Mouse (Mus musculus) bone marrow macrophage, adult 2 months (primary cell): ENCODE results near the gene Patj. TPM values are rescaled to one million over a fixed set of nuclear protein-coding genes. Genes with fewer than 3 reads are reported as not detected.

Experiments used
- H3K27ac ChIP-seq: 2 replicates; pipeline ENCODE4 v1.5.1; 2012; ENCODE audit warnings: low read depth, low read length; ENCODE audit not compliant: insufficient read depth
- H3K4me1 ChIP-seq: 2 replicates; pipeline ENCODE4 v1.6.1; 2012; ENCODE audit warnings: low read length; ENCODE audit not compliant: control insufficient read depth, insufficient read depth
- H3K4me3 ChIP-seq: 2 replicates; pipeline ENCODE4 v1.5.1; 2012; ENCODE audit warnings: mild to moderate bottlenecking, low read length, moderate library complexity; ENCODE audit not compliant: insufficient read depth
- CTCF ChIP-seq: IDR thresholded peaks from 2 replicates; pipeline ENCODE4 v1.5.1; 2012; ENCODE audit warnings: low read depth, mild to moderate bottlenecking, low read length, moderate library complexity
- POLR2A ChIP-seq: IDR thresholded peaks from 2 replicates; pipeline ENCODE4 v1.6.1; 2012; ENCODE audit warnings: mild to moderate bottlenecking, low read depth, low read length, borderline replicate concordance
- polyA plus RNA-seq: library from polyadenylated mRNA; stranded (reverse); fragments of >200 nt; gene quantifications from 2 replicates; pipeline ENCODE4 v1.2.4, GENCODE M21; 2012; ENCODE audit not compliant: missing spikeins, insufficient read depth, insufficient read length

Gene Patj
- polyA plus RNA-seq, 1 experiment: 0.38 TPM

DNA sequence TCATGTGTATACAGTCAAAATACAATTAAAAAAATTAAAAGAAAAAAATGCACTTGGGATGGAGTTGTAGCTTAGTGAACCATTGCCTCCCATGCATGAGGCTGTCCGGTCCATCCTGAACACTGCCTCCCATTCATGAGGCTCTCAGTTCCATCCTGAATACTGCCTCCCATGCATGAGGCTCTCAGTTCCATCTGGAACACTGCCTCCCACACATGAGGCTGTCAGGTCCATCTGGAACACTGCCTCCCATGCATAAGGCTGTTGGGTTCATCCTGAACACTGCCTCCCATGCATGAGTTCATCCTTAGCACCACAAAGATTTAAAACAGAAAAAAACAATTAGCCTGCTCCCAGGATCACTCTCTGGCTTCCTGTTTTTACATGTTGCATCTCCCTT, 198.4 kb downstream of the Patj start:
- Histone ChIP-seq H3K27ac (no peak overlapping the region), H3K4me3 (no peak overlapping the region), H3K4me1 (no peaks in the 10 kb centered on the region)
- TF ChIP-seq CTCF: no peak
- no peak for TF ChIP-seq POLR2A

DNA sequence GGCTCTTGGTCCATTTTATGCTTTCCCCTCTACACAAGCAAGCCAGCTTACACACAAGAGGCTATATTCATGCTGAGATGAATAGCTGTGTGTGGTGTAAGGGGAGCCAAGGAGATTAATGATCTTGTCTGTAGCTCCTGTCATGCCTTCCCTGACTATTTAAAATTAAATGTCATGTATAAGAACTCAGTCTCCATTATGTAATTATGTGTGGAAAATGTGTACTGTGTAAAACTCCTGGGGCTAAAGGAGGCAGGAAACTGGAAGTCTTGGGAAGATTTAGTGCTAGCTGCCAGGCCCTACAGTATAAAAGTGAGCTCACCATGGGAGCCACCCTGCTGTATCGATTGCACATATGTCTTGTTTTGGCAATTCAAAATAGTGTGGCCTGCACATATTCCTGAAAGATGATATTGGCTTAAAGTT, 203.0 kb downstream of the Patj start:
- Histone ChIP-seq H3K4me1 (no peaks in the 10 kb centered on the region), H3K4me3 (no peak overlapping the region), H3K27ac (no peak overlapping the region)
- TF ChIP-seq POLR2A: no peak
- TF ChIP-seq CTCF: no peak

DNA sequence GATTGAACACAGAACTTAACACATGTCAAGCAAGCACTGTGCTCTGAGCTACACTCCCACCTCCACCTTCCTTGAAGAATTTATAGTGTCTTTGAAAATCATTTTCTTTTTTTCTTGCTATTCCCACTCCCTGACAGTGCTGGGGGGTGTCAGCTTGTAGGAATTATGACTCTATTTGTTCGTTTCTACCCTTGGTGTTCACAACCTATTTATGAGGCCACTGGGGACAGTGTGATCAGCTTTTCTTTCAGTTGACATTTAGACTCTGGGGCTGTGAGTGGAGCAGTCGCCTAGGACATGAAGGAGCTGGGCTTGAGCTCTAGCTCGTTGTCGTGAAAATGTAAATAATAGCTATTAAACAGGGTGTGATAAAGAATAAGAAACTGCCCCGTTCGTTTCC, 203.8 kb downstream of the Patj start:
- Histone ChIP-seq H3K27ac (no peak overlapping the region), H3K4me1 (no peaks in the 10 kb centered on the region), H3K4me3 (no peak overlapping the region)
- TF ChIP-seq CTCF: no peak
- TF ChIP-seq POLR2A: no peak

DNA sequence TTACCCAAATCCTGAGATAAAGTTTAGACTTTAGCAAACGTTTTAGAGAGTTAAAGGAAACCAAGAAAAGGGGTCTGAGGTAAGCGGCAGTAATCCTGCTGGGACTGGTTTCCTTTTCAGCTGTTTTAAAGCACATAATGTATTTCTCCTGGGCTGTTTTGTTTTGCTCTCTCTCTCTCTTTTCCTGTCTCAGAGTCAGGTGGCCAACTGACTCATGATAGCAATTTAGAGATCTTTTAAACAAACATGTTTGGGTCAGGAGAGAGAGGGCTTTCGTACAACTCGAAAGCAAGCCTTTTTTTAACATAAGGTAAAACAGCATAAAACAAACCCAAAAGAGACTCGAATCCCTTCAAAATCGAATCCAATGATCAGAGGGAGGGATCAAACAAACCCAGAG, 207.5 kb downstream of the Patj start:
- Histone ChIP-seq H3K4me3 (no peak overlapping the region), H3K27ac (no peak overlapping the region), H3K4me1 (no peaks in the 10 kb centered on the region)
- TF ChIP-seq CTCF: no peak
- no peak for TF ChIP-seq POLR2A

DNA sequence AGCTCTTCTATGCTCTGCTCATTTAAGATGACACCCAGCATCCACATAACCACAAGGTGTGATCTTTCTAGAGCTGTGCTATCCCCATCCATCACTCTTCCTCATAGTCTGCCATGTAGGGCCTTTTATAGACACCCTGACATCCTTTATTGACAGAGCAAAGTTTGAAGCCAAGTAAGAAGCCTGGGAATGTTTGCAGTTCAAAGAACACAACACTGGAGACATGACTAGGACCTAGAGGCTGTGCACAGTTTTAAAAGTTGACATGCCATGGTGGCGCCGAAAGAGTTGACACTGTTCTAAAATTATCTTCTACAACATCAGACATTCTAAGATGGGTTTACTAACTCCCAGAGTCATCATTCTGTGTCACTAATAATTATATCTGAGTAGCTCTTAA, 214.9 kb downstream of the Patj start:
- no peaks in the 10 kb centered on the region for H3K4me1 ChIP-seq
- H3K27ac ChIP-seq: no peak overlapping the region
- no peak overlapping the region for H3K4me3 ChIP-seq
- TF ChIP-seq POLR2A (no peak), CTCF (no peak)

DNA sequence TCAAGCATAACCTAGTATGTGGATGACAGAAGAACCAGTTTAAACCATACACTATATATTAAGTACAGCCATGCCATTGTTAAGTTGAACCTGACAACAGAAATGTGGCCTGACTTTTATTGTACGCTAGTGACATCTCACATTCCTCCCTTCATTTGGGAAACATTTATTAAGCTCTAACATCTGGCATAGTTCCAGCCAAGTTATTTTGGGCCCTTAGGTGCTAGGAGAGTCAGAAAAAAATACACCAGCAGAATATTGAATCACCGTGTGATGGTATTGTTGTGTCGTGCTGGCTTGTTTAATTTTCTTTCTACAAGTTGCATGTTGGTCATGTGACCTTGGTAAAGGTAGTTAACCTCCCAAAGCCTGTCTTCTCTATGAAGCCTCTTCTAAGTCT, 218.8 kb downstream of the Patj start:
- TF ChIP-seq CTCF (no peak), POLR2A (no peak)
- Histone ChIP-seq H3K27ac (no peak overlapping the region), H3K4me1 (no peaks in the 10 kb centered on the region), H3K4me3 (no peak overlapping the region)

DNA sequence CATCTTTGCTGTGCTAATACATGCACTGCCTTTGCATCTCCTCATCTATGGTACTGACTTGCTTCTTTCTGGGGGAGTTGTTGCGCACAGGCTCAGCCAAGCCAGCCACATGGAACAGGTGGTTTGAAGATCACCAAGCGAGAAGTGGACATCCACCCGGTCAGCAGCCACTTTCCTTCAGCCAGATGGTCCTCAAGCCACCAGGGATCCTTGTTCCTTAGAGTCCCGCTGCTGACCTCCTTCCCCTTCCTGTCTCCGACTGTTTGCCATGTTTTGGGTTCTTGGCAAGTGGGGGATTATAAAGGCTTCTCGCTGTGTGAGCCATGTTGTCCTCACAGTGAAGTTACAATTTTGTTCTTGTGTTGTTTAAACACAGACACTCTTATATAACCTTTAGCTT, 223.6 kb downstream of the Patj start:
- no peak overlapping the region for H3K27ac ChIP-seq
- H3K4me3 ChIP-seq: no peak overlapping the region
- H3K4me1 ChIP-seq: no peaks in the 10 kb centered on the region
- TF ChIP-seq CTCF: no peak
- no peak for TF ChIP-seq POLR2A

DNA sequence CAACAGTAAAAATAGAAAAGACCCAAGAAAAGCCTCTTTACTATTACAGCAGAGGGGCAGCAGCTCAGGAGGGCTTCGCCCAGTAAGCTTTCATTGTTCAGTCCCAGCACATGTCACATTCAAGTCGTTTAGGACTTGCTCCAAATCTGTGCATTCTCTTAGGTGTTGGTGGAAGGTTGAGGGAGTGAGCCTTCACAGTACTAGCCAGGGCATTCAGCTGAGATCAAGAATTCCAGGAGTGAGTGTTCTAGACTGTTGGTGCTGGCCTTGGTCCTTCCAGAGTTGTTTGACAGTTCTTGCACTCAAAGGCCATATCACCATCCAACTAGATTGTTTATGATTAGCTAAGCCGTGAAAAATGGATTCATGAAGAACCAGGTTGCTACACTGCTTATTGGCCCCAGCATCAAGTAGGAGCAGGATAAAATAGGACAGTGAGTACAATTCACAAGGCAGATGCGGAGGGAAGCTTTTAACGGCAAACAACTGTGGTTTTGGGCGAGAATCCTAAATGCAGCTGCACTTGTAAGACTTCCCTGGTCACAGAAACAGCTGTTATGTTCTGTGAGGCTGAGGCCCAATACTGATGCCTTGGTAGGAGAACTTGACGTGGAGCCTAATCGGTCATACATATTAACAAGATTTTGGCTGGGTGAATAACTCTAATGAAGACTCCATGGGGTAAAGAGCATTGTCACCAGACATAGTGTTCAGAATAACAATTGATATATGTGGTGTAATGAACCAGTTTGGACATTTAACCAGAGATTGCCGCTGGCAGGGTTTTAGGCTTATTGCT, 225.6 kb downstream of the Patj start:
- Histone ChIP-seq H3K27ac (no peak overlapping the region), H3K4me1 (no peaks in the 10 kb centered on the region), H3K4me3 (no peak overlapping the region)
- TF ChIP-seq POLR2A: no peak
- no peak for TF ChIP-seq CTCF

DNA sequence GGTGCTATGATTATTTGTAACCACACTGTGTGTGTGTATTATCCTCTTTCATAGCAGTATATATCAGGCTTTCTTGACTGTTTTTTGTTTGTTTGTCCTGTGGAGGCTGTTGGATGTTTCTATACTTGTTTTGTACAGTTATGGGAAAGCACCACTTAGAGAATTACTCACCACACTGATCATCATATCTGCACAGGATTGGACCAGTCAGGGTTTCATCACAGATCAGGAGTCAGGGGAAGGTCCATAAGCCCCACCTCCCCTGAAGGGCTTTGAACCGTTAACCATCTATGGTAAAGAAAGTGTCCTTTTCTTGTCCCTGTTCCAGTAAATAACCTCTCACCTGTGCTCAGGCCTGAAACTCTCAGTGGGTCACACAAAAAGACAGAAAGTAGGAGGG, 226.6 kb downstream of the Patj start:
- no peak overlapping the region for H3K27ac ChIP-seq
- no peak for TF ChIP-seq POLR2A
- no peak for TF ChIP-seq CTCF
- no peak overlapping the region for H3K4me3 ChIP-seq
- H3K4me1 ChIP-seq: no peaks in the 10 kb centered on the region

DNA sequence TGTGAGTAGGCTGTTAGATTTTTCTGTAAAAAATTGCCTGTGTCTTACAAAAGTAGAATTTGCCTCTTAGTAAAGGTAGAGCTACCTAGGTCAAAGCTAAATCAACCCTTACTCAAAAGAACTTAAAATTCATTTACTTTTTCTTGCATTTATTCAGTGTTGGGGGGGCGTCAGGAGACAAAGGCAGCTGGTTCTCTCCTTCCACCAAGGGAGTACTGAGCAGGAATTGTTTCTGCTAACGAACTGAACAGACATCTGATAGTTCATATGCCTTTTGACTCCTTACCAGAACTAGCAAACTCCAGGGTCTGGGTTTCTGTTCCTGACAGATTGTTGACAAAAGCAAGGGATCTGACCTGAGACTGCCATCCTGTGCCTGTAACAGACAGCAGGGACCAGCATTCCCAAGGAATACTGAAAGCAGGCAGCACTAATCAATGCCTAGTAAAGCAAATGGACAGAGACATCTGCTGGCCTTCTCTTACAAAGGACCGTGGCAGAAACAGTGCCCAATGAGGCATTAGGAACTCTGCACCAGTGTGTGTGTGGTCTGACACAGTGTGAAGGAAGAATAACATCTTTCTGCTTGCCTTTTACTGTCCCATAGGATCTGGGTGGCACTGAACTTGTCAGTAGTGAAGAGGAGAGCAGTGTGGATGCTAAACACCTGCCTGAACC, 227.6 kb downstream of the Patj start:
- H3K27ac ChIP-seq: no peak overlapping the region
- H3K4me1 ChIP-seq: no peaks in the 10 kb centered on the region
- H3K4me3 ChIP-seq: no peak overlapping the region
- TF ChIP-seq POLR2A: no peak
- no peak for TF ChIP-seq CTCF
